In genomic region chr4:66768762-66769161, GRCm38 (mm10) we compare ENCODE assay signal across 8 mouse cellular contexts. TPM values are rescaled to one million over a fixed set of nuclear protein-coding genes. Genes with fewer than 3 reads are reported as not detected.
DNase-seq lines count a peak whose midpoint lies in the region; ATAC-seq and TF ChIP-seq lines count a peak whose summit lies in the region.

No protein-coding gene starts in this region.

- no peak for ATAC-seq in lung, postnatal 0 days

- TF ChIP-seq EP300 in lung, postnatal 0 days (IDR thresholded peaks at IDR 0.05) = no peak

- H3K9me3 ChIP-seq in lung, postnatal 0 days (ENCODE audit: low read length) = no peaks in the 10 kb centered on the region

- no peak overlapping the region for H3K4me2 ChIP-seq in lung, postnatal 0 days (replicated peaks; ENCODE audit: low read depth, low read length)

- peak; percentile 84 for TF ChIP-seq CTCF in lung, postnatal 0 days (IDR thresholded peaks at IDR 0.05)

- H3K9ac ChIP-seq in lung, postnatal 0 days (replicated peaks; ENCODE audit: low read depth) = no peak overlapping the region

- H3K4me1 ChIP-seq in lung, postnatal 0 days (ENCODE audit: insufficient read depth, low read depth, low read length) = no peaks in the 10 kb centered on the region

- no peaks in the 10 kb centered on the region for H3K27me3 ChIP-seq in lung, postnatal 0 days (replicated peaks; ENCODE audit: insufficient read depth, low read length)

- DNase-seq in 3T3-L1 (ENCODE audit: low read depth, low spot score) (peak; percentile 69), MN1 (ENCODE audit: low spot score) (peak; percentile 37)
- DNase-seq in cerebellum, postnatal 14 days = peak; percentile 88 to 90
- DNase-seq in frontal cortex, postnatal 36 days (ENCODE audit: low spot score in 2 of 2) = peak; percentile 61 to 82
- DNase-seq in layer of hippocampus, adult 11-12 months (ENCODE audit: low spot score) = peak; percentile 65
- peak; percentile 44 for DNase-seq in lung, postnatal 0 days (ENCODE audit: low spot score)
- DNase-seq in retina, postnatal 7 days (ENCODE audit: low read depth, low spot score) = peak; percentile 27
- no peak for DNase-seq in T-cell, adult 2 months (ENCODE audit: low spot score)

- H3K36me3 ChIP-seq in lung, postnatal 0 days (ENCODE audit: insufficient read depth, low read length) = no peaks in the 10 kb centered on the region

- no peak overlapping the region for H3K4me3 ChIP-seq in lung, postnatal 0 days (ENCODE audit: low read depth, low read length)

- no peak overlapping the region for H3K27ac ChIP-seq in lung, postnatal 0 days (ENCODE audit: low read length)

- WGBS in lung, postnatal 0 days = 17% methylated on average over 4 of the region's 4 CpGs

RNA-seq across cellular contexts. Expression of gene Tlr4, which starts 58.6 kb away (rescaled TPM):
- 3.4 and 4.0 TPM in 2 replicates for polyA plus RNA-seq in lung, postnatal 0 days (2015; fragmentation: Nextera tagmentation; extraction: Ambion mirVana)
